Comparison of ENCODE assay signal across 21 mouse cellular contexts in genomic region chr1:86675126-86675525, GRCm38 (mm10). TPM values are rescaled to one million over a fixed set of nuclear protein-coding genes. Genes with fewer than 3 reads are reported as not detected.
DNase-seq lines count a peak whose midpoint lies in the region; ATAC-seq lines count a peak whose summit lies in the region.
"Had no signal": no experiment of that assay in that cellular context is flagged by ENCODE, and none has a peak within 500 bp of the region (broad histone marks: within the 10 kb centered on the region; RNA-seq: fewer than 3 reads in every experiment).

No protein-coding gene starts in this region.

- DNase-seq in adrenal gland, postnatal 10 days = peak; percentile 53
- DNase-seq in adrenal gland, adult 8-10 months = no peak
- DNase-seq in gastrocnemius, postnatal 4 days (ENCODE audit: low spot score in 2 of 2) = peak; percentile 55 to 79
- peak; percentile 25 for DNase-seq in limb, embryonic 10.5 days (ENCODE audit: low spot score)
- DNase-seq in forebrain, embryonic 14.5 days (ENCODE audit: low spot score) = no peak
- DNase-seq in layer of hippocampus, adult 9-11 months = no peak
- DNase-seq in liver, embryonic 11.5 days (ENCODE audit: low spot score) = no peak
- DNase-seq: cerebellum, adult 2 months; lung, adult 18-20 months; right cerebral cortex, postnatal 14 days; thymus, postnatal 14 days had no signal

- H3K27ac ChIP-seq in embryonic facial prominence, embryonic 15.5 days (replicated peaks) = peak overlapping the region; percentile 58
- no peak overlapping the region for H3K27ac ChIP-seq in limb, embryonic 10.5 days
- no peak overlapping the region for H3K27ac ChIP-seq in forebrain, embryonic 14.5 days (ENCODE audit: low read depth, low read length)
- no peak overlapping the region for H3K27ac ChIP-seq in liver, embryonic 11.5 days (ENCODE audit: low read depth, low read length)
- H3K27ac ChIP-seq: forebrain, embryonic 12.5 days; kidney, postnatal 0 days; limb, embryonic 15.5 days; neural tube, embryonic 13.5 days had no signal

- no peak overlapping the region for H3K4me2 ChIP-seq in embryonic facial prominence, embryonic 15.5 days (replicated peaks)
- H3K4me2 ChIP-seq in forebrain, embryonic 14.5 days (ENCODE audit: low read length) = no peak overlapping the region
- no peak overlapping the region for H3K4me2 ChIP-seq in liver, embryonic 11.5 days
- H3K4me2 ChIP-seq: forebrain, embryonic 12.5 days; limb, embryonic 15.5 days; neural tube, embryonic 13.5 days had no signal

- H3K9ac ChIP-seq in embryonic facial prominence, embryonic 15.5 days = no peak overlapping the region
- no peak overlapping the region for H3K9ac ChIP-seq in forebrain, embryonic 14.5 days (ENCODE audit: low read length)
- no peak overlapping the region for H3K9ac ChIP-seq in liver, embryonic 11.5 days (ENCODE audit: low read depth, low read length)
- H3K9ac ChIP-seq: forebrain, embryonic 12.5 days; limb, embryonic 15.5 days; neural tube, embryonic 13.5 days had no signal

- peaks cover 24% of the 10 kb centered on the region for H3K4me1 ChIP-seq in embryonic facial prominence, embryonic 15.5 days
- peaks cover 15% of the 10 kb centered on the region for H3K4me1 ChIP-seq in limb, embryonic 10.5 days
- H3K4me1 ChIP-seq in forebrain, embryonic 14.5 days (ENCODE audit: control insufficient read depth, insufficient read depth, low read length) = peaks cover 3% of the 10 kb centered on the region; the same call in 1 of the 2 replicates
- peaks cover 7% of the 10 kb centered on the region; the same call in 1 of the 2 replicates for H3K4me1 ChIP-seq in liver, embryonic 11.5 days (replicated peaks; ENCODE audit: control insufficient read depth, insufficient read depth, low read length)

- no peak overlapping the region for H3K4me3 ChIP-seq in embryonic facial prominence, embryonic 15.5 days (replicated peaks)
- H3K4me3 ChIP-seq in limb, embryonic 10.5 days = no peak overlapping the region
- no peak overlapping the region for H3K4me3 ChIP-seq in forebrain, embryonic 14.5 days (ENCODE audit: low read depth, low read length)
- no peak overlapping the region for H3K4me3 ChIP-seq in liver, embryonic 11.5 days (ENCODE audit: low read depth, low read length)
- H3K4me3 ChIP-seq: forebrain, embryonic 12.5 days; limb, embryonic 15.5 days; neural tube, embryonic 13.5 days had no signal

- H3K36me3 ChIP-seq in embryonic facial prominence, embryonic 15.5 days = no peaks in the 10 kb centered on the region
- no peaks in the 10 kb centered on the region for H3K36me3 ChIP-seq in limb, embryonic 10.5 days
- H3K36me3 ChIP-seq in forebrain, embryonic 14.5 days (ENCODE audit: control insufficient read depth, insufficient read depth, low read length) = no peaks in the 10 kb centered on the region
- H3K36me3 ChIP-seq in liver, embryonic 11.5 days (ENCODE audit: control insufficient read depth, insufficient read depth, low read length) = no peaks in the 10 kb centered on the region
- H3K36me3 ChIP-seq: forebrain, embryonic 12.5 days; limb, embryonic 15.5 days; neural tube, embryonic 13.5 days had no signal

- H3K27me3 ChIP-seq in embryonic facial prominence, embryonic 15.5 days = peaks cover 19% of the 10 kb centered on the region
- H3K27me3 ChIP-seq in limb, embryonic 10.5 days (ENCODE audit: low read depth, poor library complexity, severe bottlenecking) = peaks cover 43% of the 10 kb centered on the region
- H3K27me3 ChIP-seq in forebrain, embryonic 14.5 days (replicated peaks; ENCODE audit: control insufficient read depth, insufficient read depth, low read length) = 0 out of 2 replicates have a peak, but pooled peaks cover 5% of the 10 kb centered on the region
- H3K27me3 ChIP-seq in liver, embryonic 11.5 days (replicated peaks; ENCODE audit: control insufficient read depth, insufficient read depth, low read length) = peaks cover 28% of the 10 kb centered on the region

- H3K9me3 ChIP-seq in embryonic facial prominence, embryonic 15.5 days (replicated peaks) = no peaks in the 10 kb centered on the region
- no peaks in the 10 kb centered on the region for H3K9me3 ChIP-seq in limb, embryonic 10.5 days (replicated peaks)
- no peaks in the 10 kb centered on the region for H3K9me3 ChIP-seq in forebrain, embryonic 14.5 days (replicated peaks; ENCODE audit: control insufficient read depth, low read length)
- no peaks in the 10 kb centered on the region for H3K9me3 ChIP-seq in liver, embryonic 11.5 days (ENCODE audit: control insufficient read depth, low read length)
- H3K9me3 ChIP-seq: forebrain, embryonic 12.5 days; limb, embryonic 15.5 days; neural tube, embryonic 13.5 days had no signal

- ATAC-seq in embryonic facial prominence, embryonic 15.5 days (ENCODE audit: insufficient number of reproducible peaks, low FRiP score, low TSS enrichment, low read depth) = no peak
- ATAC-seq in forebrain, embryonic 14.5 days = no peak
- ATAC-seq in liver, embryonic 11.5 days (replicated peaks; ENCODE audit: low FRiP score) = no peak
- ATAC-seq: hindbrain, embryonic 16.5 days; intestine, postnatal 0 days had no signal

- WGBS in embryonic facial prominence, embryonic 15.5 days = 72% methylated on average over 12 of the region's 12 CpGs
- 91% methylated on average over 12 of the region's 12 CpGs for WGBS in limb, embryonic 10.5 days
- WGBS in forebrain, embryonic 14.5 days = 90% methylated on average over 12 of the region's 12 CpGs
- 87% methylated on average over 12 of the region's 12 CpGs for WGBS in liver, embryonic 11.5 days

RNA-seq across cellular contexts. Expression of gene Nppc, which starts 4.8 kb away (rescaled TPM):
- total RNA-seq in adrenal gland, postnatal 10 days (2021) = under 1 TPM in 1 of 2 experiments, not detected in 1; 0.48 TPM
- total RNA-seq in adrenal gland, adult 8-10 months (2022) = not detected
- polyA plus RNA-seq in embryonic facial prominence, embryonic 15.5 days (2015; fragmentation: Nextera tagmentation; extraction: Ambion mirVana) = 10.2 and 10.7 TPM in 2 replicates
- total RNA-seq in gastrocnemius, postnatal 4 days (2021) = 1 to 10 TPM; 3.9 to 6.8 TPM
- 0.34 and 0.59 TPM in 2 replicates for polyA plus RNA-seq in limb, embryonic 10.5 days (2016; fragmentation: Nextera tagmentation; extraction: Ambion mirVana)
- 2.3 and 3.1 TPM in 2 replicates for polyA plus RNA-seq in forebrain, embryonic 14.5 days (2014; fragmentation: Nextera tagmentation; extraction: Ambion mirVana)
- not detected in 2 replicates for polyA plus RNA-seq in liver, embryonic 11.5 days (2014; fragmentation: Nextera tagmentation; extraction: Ambion mirVana)
- total RNA-seq: adrenal gland, postnatal 36 days; MEL; monocyte, adult 5-6 weeks had no signal

RNA-seq across cellular contexts. Expression of gene Dis3l2, which starts 28.5 kb away (rescaled TPM):
- 10 to 100 TPM; 17.2 to 20.9 TPM for total RNA-seq in adrenal gland, postnatal 10 days (2021)
- 10 to 100 TPM; 15.3 to 25.2 (median 19.6) TPM for total RNA-seq in adrenal gland, adult 8-10 months (2022)
- polyA plus RNA-seq in embryonic facial prominence, embryonic 15.5 days (2015; fragmentation: Nextera tagmentation; extraction: Ambion mirVana) = 25.0 and 26.0 TPM in 2 replicates
- total RNA-seq in gastrocnemius, postnatal 4 days (2021) = 10 to 100 TPM; 21.0 to 22.4 TPM
- 27.1 and 34.7 TPM in 2 replicates for polyA plus RNA-seq in limb, embryonic 10.5 days (2016; fragmentation: Nextera tagmentation; extraction: Ambion mirVana)
- polyA plus RNA-seq in forebrain, embryonic 14.5 days (2014; fragmentation: Nextera tagmentation; extraction: Ambion mirVana) = 32.2 and 35.3 TPM in 2 replicates
- 20.2 and 21.2 TPM in 2 replicates for polyA plus RNA-seq in liver, embryonic 11.5 days (2014; fragmentation: Nextera tagmentation; extraction: Ambion mirVana)

Comparison
In these comparisons a context has a peak if more than half of its experiments do, and no peak if none do; other contexts are left out.
1. DNase-seq: peak in adrenal gland, postnatal 10 days (single experiment), gastrocnemius, postnatal 4 days (2 of 2) and limb, embryonic 10.5 days (single experiment); none in adrenal gland, adult 8-10 months (single experiment), forebrain, embryonic 14.5 days (single experiment), layer of hippocampus, adult 9-11 months (single experiment) and liver, embryonic 11.5 days (single experiment).